Mouse (Mus musculus) midbrain, embryonic 15.5 days (tissue): ENCODE results near the gene Ocm. TPM values are rescaled to one million over a fixed set of nuclear protein-coding genes. Genes with fewer than 3 reads are reported as not detected.
"Not testable (repeated sequence)": the region's sequence is repeated elsewhere in the genome, so short reads cannot be mapped to it uniquely, and the experiment has no call there.

ENCODE experiments used
- ATAC-seq: fragments of 200-750 bp; cut with Nextera tagmentation; replicated peaks from 2 replicates; pipeline ENCODE4 v1.8.0; 2017; ENCODE audit warnings: moderate TSS enrichment
- H3K27ac ChIP-seq: fragments of 300-500 bp; sonication (generic); 2 replicates; pipeline ENCODE4 v1.5.1; 2015; ENCODE audit warnings: mild to moderate bottlenecking, inconsistent platforms
- H3K27me3 ChIP-seq: fragments of 300-500 bp; sonication (generic); replicated peaks from 2 replicates; pipeline ENCODE4 v1.6.1; 2015; ENCODE audit warnings: inconsistent platforms
- H3K36me3 ChIP-seq: fragments of 300-500 bp; sonication (generic); replicated peaks from 2 replicates; pipeline ENCODE4 v1.6.1; 2015; ENCODE audit warnings: inconsistent platforms
- H3K4me1 ChIP-seq: fragments of 300-500 bp; sonication (generic); 2 replicates; pipeline ENCODE4 v1.6.1; 2015; ENCODE audit warnings: inconsistent platforms
- H3K4me2 ChIP-seq: fragments of 300-500 bp; sonication (generic); 2 replicates; pipeline ENCODE4 v1.6.1; 2015; ENCODE audit warnings: inconsistent platforms, mild to moderate bottlenecking, moderate library complexity
- H3K4me3 ChIP-seq: fragments of 300-500 bp; sonication (generic); 2 replicates; pipeline ENCODE4 v1.5.1; 2015; ENCODE audit warnings: mild to moderate bottlenecking, inconsistent platforms
- H3K9ac ChIP-seq: fragments of 300-500 bp; sonication (generic); 2 replicates; pipeline ENCODE4 v1.6.1; 2015; ENCODE audit warnings: mild to moderate bottlenecking, inconsistent platforms
- H3K9me3 ChIP-seq: fragments of 300-500 bp; sonication (generic); 2 replicates; pipeline ENCODE4 v1.6.1; 2016; ENCODE audit warnings: inconsistent platforms
- WGBS: fragments of 180-500 bp; shearing (Covaris S2); methylation state at CpG from one replicate; pipeline ENCODE4 v1.1.7; 2015; ENCODE audit warnings: mixed read lengths; 5-methylcytosine and 5-hydroxymethylcytosine counted together
- polyA plus RNA-seq: library from polyadenylated mRNA; unstranded; fragments of >200 nt; fragmentation: Nextera tagmentation; extraction: Ambion mirVana; gene quantifications from 2 replicates; pipeline ENCODE4 v1.2.1, GENCODE M21; 2015

Ocm gene
- polyA plus RNA-seq, 1 experiment from 2014 or later = not detected

DNA sequence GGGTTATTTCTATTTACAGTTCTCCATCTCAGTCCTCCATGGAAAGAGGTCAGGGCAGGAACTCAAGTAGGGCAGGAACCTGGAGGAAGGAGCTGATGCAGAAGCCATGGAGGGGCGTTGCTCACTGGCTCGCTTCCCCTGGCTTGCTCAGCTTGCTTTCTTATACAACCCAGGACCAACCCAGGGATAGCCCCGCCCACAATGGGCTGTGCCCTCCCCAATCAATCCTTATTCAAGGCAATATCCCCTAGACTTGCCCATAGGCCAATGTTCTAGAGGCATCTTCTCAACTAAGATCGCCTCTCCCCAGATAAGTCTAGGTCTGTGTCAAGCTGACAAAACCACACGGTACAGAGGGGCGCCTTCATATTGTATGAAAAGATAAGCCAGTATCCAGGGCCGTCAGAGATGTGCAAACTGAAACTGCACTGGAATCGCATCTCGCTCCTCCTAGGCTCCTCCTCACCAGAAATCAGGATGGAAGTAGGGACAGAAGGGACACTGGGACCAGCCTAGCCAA, 12.7 kb upstream of the Ocm start:
- no peak for ATAC-seq

DNA sequence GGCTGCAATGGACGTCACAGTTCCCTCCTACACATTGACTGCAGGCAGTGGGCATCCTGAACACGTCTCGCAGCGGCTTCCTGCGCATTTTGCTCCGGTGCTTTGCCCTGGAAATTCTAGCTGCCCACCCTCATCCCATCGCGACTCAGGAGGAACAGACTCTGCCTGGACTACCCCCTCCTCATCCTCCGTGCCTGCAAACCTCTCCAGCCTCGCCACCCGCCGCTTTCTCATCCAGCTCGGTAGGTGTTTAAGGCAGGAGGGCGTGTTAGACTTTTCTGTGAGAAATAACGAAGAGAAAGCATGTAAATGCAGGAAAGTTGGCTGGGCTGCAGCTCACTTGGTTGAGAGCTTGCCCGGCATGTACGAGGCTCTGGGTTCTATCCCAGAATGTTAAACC, 10.5 kb upstream of the Ocm start:
- Histone ChIP-seq H3K4me1 (no peaks in the 10 kb centered on the region), H3K27me3 (no peaks in the 10 kb centered on the region), H3K27ac (no peak overlapping the region), H3K9ac (no peak overlapping the region), H3K4me2 (peak overlapping the region; percentile 16), H3K4me3 (no peak overlapping the region), H3K36me3 (no peaks in the 10 kb centered on the region), H3K9me3 (no peaks in the 10 kb centered on the region)
- 58% methylated on average over 17 of the region's 17 CpGs for WGBS
- ATAC-seq = no peak

More for the DNA sequence above, 12.7 kb upstream of the Ocm start:
- no peaks in the 10 kb centered on the region for H3K27me3 ChIP-seq
- H3K4me1 ChIP-seq = no peaks in the 10 kb centered on the region
- no peaks in the 10 kb centered on the region for H3K36me3 ChIP-seq
- no peak overlapping the region for H3K9ac ChIP-seq
- H3K4me3 ChIP-seq = no peak overlapping the region
- no peaks in the 10 kb centered on the region for H3K9me3 ChIP-seq
- H3K27ac ChIP-seq = no peak overlapping the region
- 79% methylated on average over 9 of the region's 9 CpGs for WGBS
- H3K4me2 ChIP-seq = no peak overlapping the region

DNA sequence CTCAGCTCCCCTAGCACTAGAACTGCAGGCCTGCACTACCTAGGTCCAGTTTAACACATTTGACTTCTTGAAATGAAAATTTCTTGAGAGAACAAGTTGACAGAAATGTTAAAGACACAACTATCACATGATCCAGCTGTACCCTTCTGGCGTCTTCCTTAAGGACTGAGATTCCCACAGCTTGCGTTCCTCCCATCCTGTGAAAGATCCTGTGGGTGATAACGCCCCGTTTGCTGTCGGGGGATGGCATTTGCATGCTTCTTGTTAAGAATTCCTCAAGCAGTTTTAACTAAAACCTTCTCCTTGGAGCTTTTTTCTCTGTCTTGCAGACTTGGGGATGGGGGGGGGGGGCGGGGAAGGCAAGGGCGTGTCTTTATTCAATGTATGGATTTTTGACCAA, 8.1 kb upstream of the Ocm start:
- Histone ChIP-seq H3K9ac (no peak overlapping the region), H3K36me3 (no peaks in the 10 kb centered on the region), H3K4me2 (no peak overlapping the region), H3K4me1 (no peaks in the 10 kb centered on the region), H3K27me3 (no peaks in the 10 kb centered on the region), H3K4me3 (no peak overlapping the region), H3K9me3 (no peaks in the 10 kb centered on the region), H3K27ac (no peak overlapping the region)
- WGBS = 85% methylated on average over 7 of the region's 7 CpGs
- no peak for ATAC-seq

DNA sequence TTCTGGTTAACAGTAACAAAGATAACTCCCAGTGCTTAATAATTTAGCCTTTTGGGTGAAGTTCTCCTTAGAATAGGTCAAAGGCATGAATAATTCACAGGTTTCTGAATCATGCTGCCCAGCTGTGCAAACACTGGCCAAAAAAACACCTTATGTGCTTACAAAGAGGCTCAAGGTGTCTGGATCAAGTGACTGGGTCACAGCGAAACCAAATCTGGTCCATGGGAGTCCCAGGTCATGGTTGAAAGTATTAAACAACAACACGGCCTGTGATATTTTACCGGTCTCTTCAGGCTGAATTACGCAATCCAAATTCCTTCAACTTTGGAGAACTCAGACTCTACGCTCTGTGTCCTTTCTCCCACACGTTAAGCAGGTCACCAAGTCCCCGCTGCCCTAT, 6.0 kb upstream of the Ocm start:
- H3K9ac ChIP-seq = no peak overlapping the region

DNA sequence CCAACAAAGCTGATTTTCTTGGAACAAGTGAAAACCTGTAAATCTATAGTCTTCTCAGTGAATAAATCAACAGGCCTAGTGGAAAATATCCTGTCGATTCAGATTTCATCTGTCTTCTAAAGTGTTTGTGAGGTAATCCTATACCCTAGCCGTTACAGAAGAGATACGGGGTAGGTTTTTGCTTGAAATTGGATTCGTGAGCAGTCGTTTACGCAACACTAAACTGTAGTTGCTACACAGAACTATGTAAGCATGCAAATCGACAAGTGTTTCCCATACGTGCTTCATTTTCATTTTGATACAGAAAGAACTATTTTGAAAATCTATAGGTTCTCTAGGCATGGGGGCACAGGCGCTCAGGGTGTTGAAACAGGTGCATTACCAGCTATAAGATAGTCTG, 10.6 kb downstream of the Ocm start:
- H3K4me2 ChIP-seq = no peak overlapping the region
- peaks cover 12% of the 10 kb centered on the region; the same call in 1 of the 2 replicates for H3K36me3 ChIP-seq
- no peaks in the 10 kb centered on the region for H3K27me3 ChIP-seq
- WGBS = 93% methylated on average over 9 of the region's 9 CpGs
- H3K9ac ChIP-seq = no peak overlapping the region
- peaks cover 12% of the 10 kb centered on the region for H3K4me1 ChIP-seq
- no peak overlapping the region for H3K27ac ChIP-seq
- no peak for ATAC-seq
- H3K9me3 ChIP-seq = no peaks in the 10 kb centered on the region
- no peak overlapping the region for H3K4me3 ChIP-seq

More for the DNA sequence above, 6.0 kb upstream of the Ocm start:
- Histone ChIP-seq H3K27ac (no peak overlapping the region), H3K4me3 (no peak overlapping the region), H3K4me1 (no peaks in the 10 kb centered on the region), H3K27me3 (no peaks in the 10 kb centered on the region), H3K4me2 (no peak overlapping the region), H3K9me3 (no peaks in the 10 kb centered on the region), H3K36me3 (no peaks in the 10 kb centered on the region)
- ATAC-seq = no peak
- 90% methylated on average over 7 of the region's 7 CpGs for WGBS

- H3K4me3 ChIP-seq = peak overlapping the region; percentile 94
- no peak overlapping the region for H3K27ac ChIP-seq
- peak overlapping the region; percentile 53 for H3K4me2 ChIP-seq
- no peak overlapping the region for H3K9ac ChIP-seq
- peaks cover 18% of the 10 kb centered on the region; the same call in 1 of the 2 replicates for H3K36me3 ChIP-seq
- no peaks in the 10 kb centered on the region for H3K27me3 ChIP-seq
- ATAC-seq = peak; percentile 46; the same call in 1 of the 2 replicates
- peaks cover 12% of the 10 kb centered on the region for H3K4me1 ChIP-seq
- H3K9me3 ChIP-seq = no peaks in the 10 kb centered on the region
- 81% methylated on average over 3 of the region's 3 CpGs for WGBS
Measured at GRCm38 (mm10) chr5:144015312-144015650, 11.2 kb downstream of the Ocm start.

DNA sequence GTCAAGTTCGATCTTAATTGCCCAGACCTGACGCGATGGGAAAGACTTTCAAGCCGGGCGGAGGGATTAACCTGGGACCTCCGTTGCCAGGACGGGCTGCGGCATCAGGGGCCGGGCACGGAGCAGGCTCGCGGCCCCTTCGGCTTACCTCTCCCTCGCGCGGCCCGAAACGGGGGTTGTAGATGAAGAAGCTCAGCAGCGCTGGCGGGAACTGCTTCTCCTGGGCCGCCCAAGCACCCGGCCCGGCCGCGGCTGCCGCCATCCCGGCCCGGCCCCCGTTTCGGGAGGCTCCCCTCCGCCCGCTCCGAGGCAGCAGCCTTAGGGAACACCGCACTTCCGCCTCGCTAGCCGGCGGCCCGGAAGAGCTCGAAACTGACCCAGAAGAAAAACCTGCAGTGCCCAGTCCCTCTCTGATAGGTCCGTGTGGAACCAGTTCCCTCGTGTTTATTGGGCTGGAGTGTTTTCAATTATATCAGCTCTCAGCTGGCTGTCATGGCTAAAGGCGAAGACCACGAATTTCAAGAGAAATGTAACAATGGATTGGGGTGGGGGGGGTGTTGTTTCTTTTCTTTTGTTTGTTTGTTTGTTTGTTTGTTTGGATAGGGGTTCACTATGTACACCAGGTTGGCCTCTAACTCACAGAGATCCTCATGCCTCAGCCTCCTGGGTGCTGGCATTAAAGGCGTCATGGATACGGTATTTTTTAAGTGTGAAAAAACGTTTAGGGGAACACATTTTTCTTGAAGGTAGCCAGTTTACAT, 11.7 kb downstream of the Ocm start, which contains the start of gene Ccz1:
TSS of gene Ccz1 (minus strand) at position 327 of the 761 bp plus-strand sequence.
- Histone ChIP-seq H3K4me2 (peak within 1 kb of the TSS; percentile 53), H3K27me3 (no peaks in the 10 kb centered on the region), H3K27ac (peak within 1 kb of the TSS; percentile 84), H3K9ac (peak within 1 kb of the TSS; percentile 96), H3K4me1 (peaks cover 12% of the 10 kb centered on the region), H3K4me3 (peak within 1 kb of the TSS; percentile 94), H3K9me3 (no peaks in the 10 kb centered on the region), H3K36me3 (peaks cover 21% of the 10 kb centered on the region; the same call in 1 of the 2 replicates)
- WGBS = 3% methylated on average over 47 of the region's 47 CpGs
- ATAC-seq = peak; percentile 99

DNA sequence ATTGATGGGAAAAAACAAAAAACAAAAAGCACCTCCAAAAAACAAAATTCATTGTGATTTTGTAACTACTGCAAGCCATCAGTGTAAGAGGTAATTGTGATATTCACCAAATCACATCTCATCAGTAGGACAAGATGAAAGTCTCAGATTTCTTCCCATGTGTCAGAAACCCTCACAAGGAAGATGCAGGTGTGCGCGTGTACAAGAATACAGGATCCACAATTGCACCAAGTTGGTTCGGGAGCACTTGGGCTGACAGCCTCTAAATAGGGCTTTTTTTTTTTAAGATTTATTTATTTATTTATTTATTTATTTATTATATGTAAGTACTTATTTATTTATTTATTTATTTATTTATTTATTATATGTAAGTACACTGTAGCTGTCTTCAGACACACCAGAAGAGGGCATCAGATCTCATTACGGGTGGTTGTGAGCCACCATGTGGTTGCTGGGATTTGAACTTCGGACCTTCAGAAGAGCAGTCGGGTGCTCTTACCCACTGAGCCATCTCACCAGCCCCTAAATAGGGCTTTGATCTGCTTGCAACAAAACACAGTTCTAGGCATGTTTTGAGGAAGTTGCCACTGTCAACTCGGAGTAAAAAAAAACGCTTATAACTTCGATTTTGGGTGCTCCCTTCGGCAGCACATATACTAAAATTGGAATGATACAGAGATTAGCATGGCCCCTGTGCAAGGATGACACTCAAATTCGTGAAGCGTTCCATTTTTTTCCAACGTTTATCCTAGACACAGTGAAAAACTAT, 12.9 kb downstream of the Ocm start:
- Histone ChIP-seq H3K9ac (0 out of 2 replicates have a peak overlapping the region, but pooled peaks have one; percentile 96), H3K4me3 (peak overlapping the region; percentile 94), H3K4me1 (peaks cover 12% of the 10 kb centered on the region), H3K4me2 (peak overlapping the region; percentile 53), H3K36me3 (peaks cover 29% of the 10 kb centered on the region)
- not testable (repeated sequence) for H3K27me3 ChIP-seq, ATAC-seq, H3K27ac ChIP-seq, H3K9me3 ChIP-seq
- 70% methylated on average over 13 of the region's 13 CpGs for WGBS

GRCm38 (mm10) chr5:144002461-144003192, 23.8 kb downstream of the Ocm start:
- Histone ChIP-seq H3K27ac (no peak overlapping the region), H3K27me3 (no peaks in the 10 kb centered on the region), H3K9ac (no peak overlapping the region), H3K4me3 (no peak overlapping the region), H3K4me2 (no peak overlapping the region), H3K36me3 (peaks cover 62% of the 10 kb centered on the region), H3K9me3 (no peaks in the 10 kb centered on the region), H3K4me1 (no peaks in the 10 kb centered on the region)
- 94% methylated on average over 15 of the region's 15 CpGs for WGBS
- no peak for ATAC-seq

DNA sequence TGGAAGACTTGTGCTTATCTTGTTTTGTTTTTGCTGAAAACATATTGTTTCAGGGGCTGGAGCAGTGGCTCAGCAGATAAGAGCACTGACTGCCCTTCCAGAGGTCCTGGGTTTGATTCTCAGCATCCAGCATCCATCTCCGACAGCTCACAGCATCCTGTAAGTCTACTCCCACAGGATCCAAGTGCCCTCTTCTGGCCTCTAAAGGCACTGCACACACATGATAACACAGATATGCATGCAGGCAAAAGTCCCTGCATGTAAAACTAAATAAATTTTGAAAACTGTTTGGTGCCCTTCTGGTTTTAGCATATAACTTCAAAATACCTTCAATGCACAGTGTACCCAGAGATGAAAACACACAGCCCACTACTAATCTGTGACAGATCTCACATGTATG, 27.1 kb downstream of the Ocm start:
- 89% methylated on average over 1 of the region's 1 CpGs for WGBS
- no peak overlapping the region for H3K9ac ChIP-seq
- no peak overlapping the region for H3K27ac ChIP-seq
- H3K27me3 ChIP-seq = no peaks in the 10 kb centered on the region
- no peaks in the 10 kb centered on the region for H3K4me1 ChIP-seq
- peaks cover 71% of the 10 kb centered on the region for H3K36me3 ChIP-seq
- no peak overlapping the region for H3K4me2 ChIP-seq
- ATAC-seq = no peak
- H3K4me3 ChIP-seq = no peak overlapping the region
- H3K9me3 ChIP-seq = no peaks in the 10 kb centered on the region

DNA sequence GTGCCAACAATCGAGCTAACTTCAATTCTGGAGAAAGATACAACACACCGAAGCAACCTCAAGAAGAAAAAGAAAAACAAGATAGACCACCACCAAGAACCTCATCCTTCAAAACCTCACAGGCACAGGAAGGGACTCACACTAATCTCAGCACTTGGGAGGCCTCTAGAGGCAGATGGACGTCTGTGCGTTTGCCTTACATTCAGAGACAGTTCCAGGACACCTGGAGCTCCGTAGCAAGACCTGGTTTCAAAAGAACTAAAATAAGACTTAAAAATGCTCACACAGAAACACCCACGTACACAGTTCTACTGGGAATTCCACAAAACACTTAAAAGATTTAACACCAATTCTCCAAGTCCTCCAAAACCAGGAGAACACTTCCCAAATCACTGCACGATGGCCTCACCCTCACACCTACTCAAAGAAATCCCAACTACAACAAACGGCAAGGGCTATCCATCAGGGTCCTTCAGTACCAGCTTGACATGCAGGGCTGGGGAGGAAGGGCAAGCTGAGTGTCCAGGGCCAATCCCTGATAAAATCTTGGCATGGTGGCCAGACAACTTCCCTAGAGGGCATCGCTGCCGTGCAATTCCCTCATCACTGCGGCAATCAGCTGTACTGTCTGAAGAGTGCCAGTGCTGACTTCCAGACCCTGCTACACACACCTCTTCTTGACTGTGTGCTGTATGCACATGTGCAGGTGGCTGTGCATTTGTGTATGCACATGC, 31.7 kb downstream of the Ocm start:
- H3K4me3 ChIP-seq = no peak overlapping the region
- H3K27ac ChIP-seq = no peak overlapping the region
- no peak overlapping the region for H3K4me2 ChIP-seq
- H3K9ac ChIP-seq = no peak overlapping the region
- H3K27me3 ChIP-seq = no peaks in the 10 kb centered on the region
- H3K36me3 ChIP-seq = peaks cover 78% of the 10 kb centered on the region
- no peaks in the 10 kb centered on the region for H3K4me1 ChIP-seq
- ATAC-seq = no peak
- whole genome bisulfite sequencing = 81% methylated on average over 11 of the region's 11 CpGs
- H3K9me3 ChIP-seq = no peaks in the 10 kb centered on the region
